Mouse (Mus musculus) ES-E14 (cell line): ENCODE measurements at regions not wholly inside any gene's neighbourhood (a gene's known extent, or its start where the extent isn't known, plus 50 kb on each side); places are given as distances from the start of the nearest gene placed in this dataset.

Experiments used
- HCFC1 ChIP-seq: IDR thresholded peaks from 2 replicates; pipeline ENCODE4 v1.6.1; 2012; ENCODE audit warnings: low read length, inconsistent platforms, borderline replicate concordance; ENCODE audit not compliant: insufficient read depth
- MAFK ChIP-seq: IDR thresholded peaks from 2 replicates; pipeline ENCODE4 v1.6.1; 2014; ENCODE audit warnings: mild to moderate bottlenecking, low read depth, low read length, inconsistent platforms; ENCODE audit not compliant: insufficient read depth
- ZNF384 ChIP-seq: IDR thresholded peaks from 2 replicates; pipeline ENCODE4 v1.6.1; 2012; ENCODE audit warnings: low read depth, low read length, inconsistent platforms

GRCm38 (mm10) chr3:148316198-148316597 is 674.2 kb downstream of the Adgrl2 start:
- TF ChIP-seq HCFC1 = no peak
- no peak for TF ChIP-seq MAFK
- TF ChIP-seq ZNF384 = no peak
